Mouse (Mus musculus) neural tube, embryonic 10.5 days (tissue): ENCODE measurements around the gene Slc50a1.
A peak's percentile ranks its signal among the peaks of the same experiment; 100 is the strongest.

Experiments
- DNase-seq: peaks from one replicate; pipeline ENCODE4 v3.0.0-alpha.2; 2017; ENCODE audit warnings: low spot score; ENCODE audit errors: extremely low spot score

Slc50a1 gene

DNA sequence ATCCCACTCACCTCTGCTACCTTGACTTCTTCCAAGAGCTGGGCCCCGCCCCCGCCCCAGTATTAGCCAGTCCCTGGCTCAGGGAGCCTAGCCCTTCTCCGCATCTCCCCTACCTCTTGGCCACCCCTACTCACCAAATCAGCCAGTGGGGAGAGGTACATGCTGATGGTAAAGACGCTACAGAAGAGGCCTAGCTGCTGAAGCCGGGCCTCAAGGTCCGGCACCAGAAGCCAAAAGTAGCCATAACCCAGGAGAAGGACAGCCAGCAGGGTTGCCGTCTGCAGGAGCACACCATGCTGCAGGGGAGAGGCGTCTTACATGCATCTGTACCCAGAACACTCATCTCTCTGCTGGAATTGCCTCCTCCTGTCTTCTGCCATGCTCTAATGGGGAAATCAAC, 1.5 kb downstream of the Slc50a1 start:
- DNase-seq: no peak

DNA sequence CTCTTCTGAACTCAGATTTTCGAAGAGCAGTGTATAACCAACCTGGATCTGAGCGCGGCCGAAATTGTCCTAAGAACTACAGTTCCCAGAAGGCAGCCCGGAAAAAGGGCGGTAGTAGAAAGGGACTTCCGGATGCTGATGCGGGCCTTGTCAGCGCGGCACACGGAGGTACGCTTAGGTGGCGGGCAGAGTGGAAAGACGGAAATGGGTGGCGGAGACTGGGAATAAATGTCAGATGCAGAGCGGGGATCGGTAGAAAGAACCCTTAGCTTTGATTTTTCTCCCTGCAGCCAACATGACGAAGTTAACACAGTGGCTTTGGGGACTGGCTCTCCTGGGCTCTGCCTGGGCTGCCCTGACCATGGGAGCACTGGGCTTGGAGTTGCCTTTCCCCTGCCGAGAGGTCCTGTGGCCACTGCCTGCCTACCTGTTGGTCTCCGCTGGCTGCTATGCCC, 3.9 kb downstream of the Slc50a1 start:
- DNase-seq: peak; percentile 74

- DNase-seq: no peak
Observed at GRCm38 (mm10) chr3:89262417-89262816, 8.0 kb downstream of the Slc50a1 start.

GRCm38 (mm10) chr3:89260211-89260610, 10.2 kb downstream of the Slc50a1 start:
- DNase-seq: no peak

- DNase-seq: no peak
Observed at GRCm38 (mm10) chr3:89259076-89259475, 11.3 kb downstream of the Slc50a1 start, which contains the start of gene Dpm3. TSS of gene Dpm3 (plus strand) at chr3:89259358.

- no peak for DNase-seq
Observed at GRCm38 (mm10) chr3:89256177-89256576, 14.2 kb downstream of the Slc50a1 start.

- DNase-seq: no peak
Observed at GRCm38 (mm10) chr3:89254994-89255393, 15.4 kb downstream of the Slc50a1 start.

- peak; percentile 50 for DNase-seq
Observed at GRCm38 (mm10) chr3:89251365-89251895, 18.9 kb downstream of the Slc50a1 start.

- DNase-seq: no peak
Observed at GRCm38 (mm10) chr3:89250435-89251040, 19.8 kb downstream of the Slc50a1 start.

DNA sequence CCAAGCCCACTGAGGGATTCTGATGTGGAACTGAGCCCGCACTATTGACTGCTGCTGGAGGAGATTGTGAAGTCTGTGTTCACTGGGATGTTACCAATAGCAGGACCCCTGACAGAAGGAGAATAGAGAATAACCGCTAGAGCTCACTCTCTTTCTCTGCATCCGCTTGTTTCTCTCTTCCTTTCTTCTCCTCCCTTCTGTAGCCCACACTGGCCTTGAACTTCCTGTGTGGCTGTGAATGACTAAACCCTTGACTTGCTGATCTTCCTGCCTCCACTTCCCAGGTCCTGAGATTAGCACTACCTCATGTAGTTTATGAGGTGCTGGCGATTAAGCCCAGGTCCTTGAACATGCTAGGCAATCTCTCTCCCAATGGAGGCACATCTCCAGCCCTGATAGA, 22.9 kb downstream of the Slc50a1 start:
- no peak for DNase-seq

- peak; percentile 94 for DNase-seq
Observed at GRCm38 (mm10) chr3:89246261-89247100, 23.9 kb downstream of the Slc50a1 start, which contains the start of gene Trim46. TSS of gene Trim46 (minus strand) at chr3:89246309.

GRCm38 (mm10) chr3:89245688-89246171, 24.6 kb downstream of the Slc50a1 start, which contains the start of gene Krtcap2:
TSS of gene Krtcap2 (plus strand) at chr3:89245966.
- DNase-seq: no peak

DNA sequence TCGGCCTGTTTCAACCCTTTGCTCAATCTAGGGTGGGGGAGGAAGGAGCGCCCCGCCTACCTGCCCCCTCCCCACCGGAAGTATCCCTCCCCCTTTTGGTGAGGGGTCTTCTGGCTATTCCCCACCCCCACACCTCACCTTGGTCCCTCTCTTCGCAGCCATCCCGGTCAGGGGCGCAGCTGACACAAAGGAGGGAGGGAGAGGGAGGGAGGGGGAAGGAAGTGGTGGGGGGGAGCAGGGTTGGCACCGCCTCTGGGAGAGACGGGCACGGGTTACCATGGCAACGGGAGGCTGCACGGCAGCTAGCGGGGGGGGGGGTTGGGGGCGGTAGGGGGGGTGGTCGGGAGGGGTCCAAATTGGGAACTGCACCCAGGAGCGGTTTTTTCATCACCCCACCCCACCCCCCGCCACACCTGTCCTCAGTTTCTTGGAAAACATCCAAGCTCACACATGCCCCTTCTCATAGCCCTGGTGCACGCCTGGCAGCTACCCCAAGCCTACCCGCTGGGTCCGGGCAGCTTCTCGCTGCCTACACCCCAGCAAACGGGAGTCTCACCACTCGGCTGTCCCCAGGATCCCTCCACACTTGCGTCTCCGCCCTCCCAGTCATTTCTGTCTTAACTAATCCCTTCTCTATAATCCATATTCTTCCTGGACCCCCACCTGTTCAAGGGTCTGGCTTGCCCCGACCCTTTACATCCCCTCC, 25.2 kb downstream of the Slc50a1 start:
- DNase-seq: peak; percentile 58

DNA sequence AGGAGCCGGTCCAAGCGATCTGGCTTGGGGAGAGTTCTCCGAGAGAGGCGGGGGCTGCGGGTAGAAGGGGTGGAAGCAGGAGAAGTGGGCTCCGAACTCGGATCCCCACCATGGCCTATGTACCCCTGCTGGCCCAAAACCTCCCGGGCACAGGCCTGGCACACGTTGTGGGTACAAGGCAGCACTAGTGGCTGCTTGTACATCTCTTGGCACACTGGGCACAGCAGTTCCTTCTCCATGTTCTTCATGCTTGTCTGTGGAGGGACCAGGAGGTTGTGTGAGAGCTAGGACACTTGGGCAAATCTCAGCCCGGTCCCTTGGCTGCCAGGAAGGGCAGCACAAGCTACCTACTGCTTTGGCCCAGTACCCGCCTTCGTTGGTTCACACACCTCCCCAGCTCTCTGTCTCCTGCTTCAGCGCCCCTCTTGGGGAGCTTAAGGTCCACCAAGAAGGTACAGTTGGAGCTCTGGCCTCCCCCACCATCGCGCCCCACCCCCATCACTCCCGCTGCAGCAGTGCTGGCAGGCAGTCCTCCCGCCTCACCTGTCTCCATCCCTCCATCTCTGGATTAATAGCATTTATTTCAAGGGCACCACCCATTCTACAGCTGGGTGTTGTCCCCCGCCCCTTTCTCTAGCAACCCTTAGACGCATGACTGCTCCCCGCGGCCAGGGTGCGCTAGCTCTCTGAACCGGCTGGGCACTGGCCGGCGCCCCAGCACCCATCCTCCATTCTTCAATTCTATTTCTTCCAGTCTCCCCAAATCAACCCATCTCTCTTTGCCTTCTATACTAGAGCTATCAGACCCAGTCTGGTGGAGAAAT, 26.0 kb downstream of the Slc50a1 start:
- no peak for DNase-seq

GRCm38 (mm10) chr3:89243609-89244008, 26.8 kb downstream of the Slc50a1 start:
- peak; percentile 46 for DNase-seq

DNA sequence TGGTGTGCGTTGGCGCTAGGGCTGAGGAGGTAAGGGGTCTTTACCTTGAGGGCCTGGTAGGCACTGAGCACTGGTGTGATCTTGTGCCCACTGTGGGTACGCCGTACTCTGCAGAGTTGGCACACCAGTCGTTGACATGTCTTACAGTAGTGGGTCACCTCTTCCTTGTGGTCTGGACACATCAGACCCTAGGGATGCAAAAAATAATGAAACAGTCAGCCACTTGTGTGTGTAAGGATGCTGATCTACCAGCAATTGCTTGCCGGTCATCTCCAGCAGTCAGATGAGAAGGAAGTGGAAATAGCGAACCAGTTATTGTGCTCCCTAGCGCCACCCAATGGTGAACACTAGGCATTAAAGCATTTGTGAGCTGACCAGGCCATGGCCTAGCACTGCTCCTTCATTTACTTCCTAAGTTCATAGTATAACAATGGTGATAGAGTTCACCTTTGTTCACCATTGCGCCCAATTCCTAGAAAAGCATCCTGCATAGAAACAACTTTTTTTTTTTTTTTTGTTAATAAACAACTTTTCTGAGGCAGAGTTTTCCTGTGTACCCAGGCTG, 28.0 kb downstream of the Slc50a1 start:
- no peak for DNase-seq

- no peak for DNase-seq
Observed at GRCm38 (mm10) chr3:89238494-89238893, 31.9 kb downstream of the Slc50a1 start.

GRCm38 (mm10) chr3:89237682-89238081, 32.7 kb downstream of the Slc50a1 start:
- DNase-seq: no peak

DNA sequence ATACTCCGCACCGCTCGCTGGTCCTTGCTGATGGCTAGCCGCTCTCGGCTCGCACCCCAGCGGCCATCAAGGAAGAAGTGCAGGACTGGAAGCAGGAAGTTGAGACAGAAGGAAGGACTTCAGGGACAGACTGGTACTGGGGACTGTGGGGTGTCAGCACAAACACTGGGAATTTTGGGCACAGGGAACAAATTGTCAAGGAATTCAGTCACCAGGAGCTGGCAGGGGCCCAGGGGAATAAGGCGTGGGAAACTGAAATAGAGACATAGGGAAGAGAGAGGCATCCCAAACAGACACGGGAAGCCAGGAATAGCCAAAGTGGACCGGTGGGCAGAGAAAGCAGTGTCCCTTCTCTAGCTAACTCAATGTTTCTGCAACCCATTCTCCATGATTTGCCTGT, 33.9 kb downstream of the Slc50a1 start:
- no peak for DNase-seq

- DNase-seq: no peak
Observed at GRCm38 (mm10) chr3:89233562-89234110, 36.7 kb downstream of the Slc50a1 start.
